Mouse (Mus musculus): ENCODE data around the gene Sema3a. TPM values are rescaled to one million over a fixed set of nuclear protein-coding genes. Genes with fewer than 3 reads are reported as not detected.

The Sema3a gene
- polyA plus RNA-seq, 1 experiment from 2014 or later, result 13.9 TPM

DNA sequence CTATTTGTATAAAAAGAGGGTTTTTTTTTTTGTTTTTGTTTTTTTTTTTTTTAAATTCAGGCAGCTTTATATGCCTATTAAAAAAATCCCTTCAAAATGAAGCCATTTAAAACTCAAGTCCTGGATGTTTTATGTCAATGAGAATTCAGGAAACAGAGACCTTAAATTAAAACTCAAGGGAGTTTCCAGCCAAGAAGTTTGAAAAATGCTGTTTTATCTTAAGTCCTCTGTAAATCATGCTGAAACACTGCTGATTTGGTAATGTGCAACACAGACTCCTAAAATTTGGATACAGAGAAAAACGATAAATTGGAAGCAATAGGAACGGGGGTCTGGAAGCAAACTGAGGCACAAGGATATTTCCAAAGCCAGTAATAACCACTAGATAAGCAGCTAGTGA is 490.7 kb downstream of the Sema3a start:
- WGBS, result 90% methylated on average over 2 of the region's 2 CpGs
- Histone ChIP-seq H3K36me3 (ENCODE audit: control insufficient read depth, insufficient read depth, low read length) (no peaks in the 10 kb centered on the region), H3K4me1 (ENCODE audit: control insufficient read depth, insufficient read depth, low read length) (no peaks in the 10 kb centered on the region), H3K27ac (replicated peaks; ENCODE audit: low read depth, low read length) (no peak overlapping the region), H3K4me3 (replicated peaks; ENCODE audit: low read depth, low read length) (no peak overlapping the region), H3K9ac (replicated peaks; ENCODE audit: low read length) (no peak overlapping the region), H3K27me3 (ENCODE audit: control insufficient read depth, insufficient read depth, low read length) (peaks cover 7% of the 10 kb centered on the region; the same call in 1 of the 2 replicates), H3K9me3 (ENCODE audit: control insufficient read depth, low read length) (no peaks in the 10 kb centered on the region), H3K4me2 (ENCODE audit: low read length) (no peak overlapping the region)
- ATAC-seq (ENCODE audit: low FRiP score, low TSS enrichment) (no peak), DNase-seq (no peak)

DNA sequence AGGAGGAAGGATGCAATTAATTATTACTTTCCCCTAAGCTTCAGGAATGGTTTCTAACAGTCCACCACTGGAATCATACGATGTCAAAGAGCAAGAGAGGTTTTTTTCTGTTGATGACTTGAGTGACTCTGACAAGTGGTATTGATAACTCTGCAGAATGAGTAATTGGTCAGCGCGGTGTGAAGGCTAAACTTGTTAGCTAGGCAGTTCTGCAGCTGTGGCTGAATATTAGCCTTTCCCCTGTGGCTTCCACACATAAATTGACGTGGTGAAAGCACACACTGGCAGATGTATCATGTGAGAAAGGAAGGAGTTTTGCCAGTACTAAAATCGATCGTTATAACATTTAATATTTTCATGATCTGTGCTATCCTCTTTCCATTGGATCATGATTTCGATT is 497.4 kb downstream of the Sema3a start:
- peaks cover 12% of the 10 kb centered on the region; the same call in 1 of the 2 replicates for H3K27me3 ChIP-seq (ENCODE audit: control insufficient read depth, insufficient read depth, low read length)
- peak; percentile 35 for DNase-seq

DNA sequence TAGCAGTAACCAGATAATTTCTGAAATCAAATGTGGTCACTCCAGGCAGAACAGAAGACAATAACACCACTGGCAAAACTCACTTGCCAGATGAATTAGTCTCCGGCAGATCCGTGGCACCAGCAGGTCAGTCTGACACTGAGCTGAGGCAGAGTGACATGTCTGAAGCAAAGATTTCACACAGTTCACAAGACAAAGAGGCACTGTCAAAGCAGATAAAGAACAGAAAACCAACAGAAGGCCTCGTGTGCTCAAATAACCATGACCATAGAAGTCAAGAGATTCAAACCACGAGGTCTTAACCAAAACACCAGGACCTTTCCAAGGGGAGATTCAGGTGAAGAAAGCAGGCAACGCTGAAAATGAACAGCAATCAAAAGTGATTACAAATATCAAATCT is 499.5 kb downstream of the Sema3a start:
- Histone ChIP-seq H3K4me1 (ENCODE audit: control insufficient read depth, insufficient read depth, low read length) (peaks cover 6% of the 10 kb centered on the region; the same call in 1 of the 2 replicates), H3K9me3 (ENCODE audit: control insufficient read depth, low read length) (no peaks in the 10 kb centered on the region), H3K27me3 (ENCODE audit: control insufficient read depth, insufficient read depth, low read length) (peaks cover 12% of the 10 kb centered on the region; the same call in 1 of the 2 replicates), H3K4me3 (replicated peaks; ENCODE audit: low read depth, low read length) (no peak overlapping the region), H3K27ac (replicated peaks; ENCODE audit: low read depth, low read length) (no peak overlapping the region), H3K9ac (replicated peaks; ENCODE audit: low read length) (no peak overlapping the region), H3K36me3 (ENCODE audit: control insufficient read depth, insufficient read depth, low read length) (no peaks in the 10 kb centered on the region), H3K4me2 (ENCODE audit: low read length) (no peak overlapping the region)
- peak; percentile 41 for DNase-seq
- peak; percentile 35; the same call in 1 of the 2 replicates for ATAC-seq (ENCODE audit: low FRiP score, low TSS enrichment)
- 5% methylated on average over 5 of the region's 5 CpGs for WGBS

More for the DNA sequence above, 497.4 kb downstream of the Sema3a start:
- H3K36me3 ChIP-seq (ENCODE audit: control insufficient read depth, insufficient read depth, low read length), result no peaks in the 10 kb centered on the region
- H3K4me3 ChIP-seq (replicated peaks; ENCODE audit: low read depth, low read length), result no peak overlapping the region
- H3K9ac ChIP-seq (replicated peaks; ENCODE audit: low read length), result no peak overlapping the region
- H3K9me3 ChIP-seq (ENCODE audit: control insufficient read depth, low read length), result no peaks in the 10 kb centered on the region
- no peak overlapping the region for H3K4me2 ChIP-seq (ENCODE audit: low read length)
- peaks cover 6% of the 10 kb centered on the region; the same call in 1 of the 2 replicates for H3K4me1 ChIP-seq (ENCODE audit: control insufficient read depth, insufficient read depth, low read length)
- ATAC-seq (ENCODE audit: low FRiP score, low TSS enrichment), result no peak
- WGBS, result 55% methylated on average over 7 of the region's 7 CpGs
- H3K27ac ChIP-seq (replicated peaks; ENCODE audit: low read depth, low read length), result no peak overlapping the region

DNA sequence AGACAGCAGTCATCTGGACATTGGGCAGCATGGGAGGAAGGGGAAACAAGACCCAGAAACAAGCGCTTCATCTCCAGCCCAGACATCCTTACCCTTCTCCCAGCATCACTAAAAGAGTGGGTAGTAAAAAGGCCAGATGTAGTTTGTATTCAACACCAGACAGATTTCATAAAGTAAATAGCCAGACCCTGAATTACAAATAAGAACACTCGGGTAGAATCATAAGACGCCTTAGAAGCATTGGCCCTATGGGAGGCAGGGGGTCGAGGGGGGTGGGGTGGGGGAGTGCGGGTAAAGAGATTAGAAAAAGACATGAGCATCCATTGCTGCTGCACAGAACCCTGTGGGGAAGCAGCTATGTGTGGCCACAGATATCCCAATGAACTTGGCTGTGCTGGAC is 500.9 kb downstream of the Sema3a start:
- 35% methylated on average over 5 of the region's 5 CpGs for WGBS
- Histone ChIP-seq H3K4me2 (ENCODE audit: low read length) (no peak overlapping the region), H3K9me3 (ENCODE audit: control insufficient read depth, low read length) (no peaks in the 10 kb centered on the region), H3K9ac (replicated peaks; ENCODE audit: low read length) (no peak overlapping the region), H3K4me1 (ENCODE audit: control insufficient read depth, insufficient read depth, low read length) (peaks cover 6% of the 10 kb centered on the region; the same call in 1 of the 2 replicates), H3K36me3 (ENCODE audit: control insufficient read depth, insufficient read depth, low read length) (no peaks in the 10 kb centered on the region), H3K27me3 (ENCODE audit: control insufficient read depth, insufficient read depth, low read length) (peaks cover 9% of the 10 kb centered on the region; the same call in 1 of the 2 replicates), H3K27ac (replicated peaks; ENCODE audit: low read depth, low read length) (no peak overlapping the region), H3K4me3 (replicated peaks; ENCODE audit: low read depth, low read length) (no peak overlapping the region)
- no peak for ATAC-seq (ENCODE audit: low FRiP score, low TSS enrichment)
- no peak for DNase-seq

GRCm38 (mm10) chr5:13628606-13629311 is 503.5 kb downstream of the Sema3a start:
- Histone ChIP-seq H3K4me3 (replicated peaks; ENCODE audit: low read depth, low read length) (peak overlapping the region; percentile 35), H3K27ac (replicated peaks; ENCODE audit: low read depth, low read length) (peak overlapping the region; percentile 60; the same call in 1 of the 2 replicates), H3K36me3 (ENCODE audit: control insufficient read depth, insufficient read depth, low read length) (no peaks in the 10 kb centered on the region), H3K4me1 (ENCODE audit: control insufficient read depth, insufficient read depth, low read length) (peaks cover 6% of the 10 kb centered on the region; the same call in 1 of the 2 replicates), H3K27me3 (ENCODE audit: control insufficient read depth, insufficient read depth, low read length) (peaks cover 9% of the 10 kb centered on the region; the same call in 1 of the 2 replicates), H3K9me3 (ENCODE audit: control insufficient read depth, low read length) (no peaks in the 10 kb centered on the region), H3K4me2 (ENCODE audit: low read length) (peak overlapping the region; percentile 68), H3K9ac (replicated peaks; ENCODE audit: low read length) (peak overlapping the region; percentile 32; the same call in 1 of the 2 replicates)
- 9% methylated on average over 24 of the region's 24 CpGs for WGBS
- DNase-seq, result peak; percentile 94
- peak; percentile 84 for ATAC-seq (ENCODE audit: low FRiP score, low TSS enrichment)

- Histone ChIP-seq H3K27me3 (ENCODE audit: control insufficient read depth, insufficient read depth, low read length) (peaks cover 9% of the 10 kb centered on the region; the same call in 1 of the 2 replicates), H3K9ac (replicated peaks; ENCODE audit: low read length) (no peak overlapping the region), H3K4me2 (ENCODE audit: low read length) (no peak overlapping the region), H3K36me3 (ENCODE audit: control insufficient read depth, insufficient read depth, low read length) (no peaks in the 10 kb centered on the region), H3K27ac (replicated peaks; ENCODE audit: low read depth, low read length) (no peak overlapping the region), H3K9me3 (ENCODE audit: control insufficient read depth, low read length) (no peaks in the 10 kb centered on the region), H3K4me1 (ENCODE audit: control insufficient read depth, insufficient read depth, low read length) (no peaks in the 10 kb centered on the region), H3K4me3 (replicated peaks; ENCODE audit: low read depth, low read length) (no peak overlapping the region)
- 4% methylated on average over 5 of the region's 5 CpGs for WGBS
- DNase-seq (no peak), ATAC-seq (ENCODE audit: low FRiP score, low TSS enrichment) (no peak)
Observed at GRCm38 (mm10) chr5:13629916-13630315, 504.7 kb downstream of the Sema3a start.

GRCm38 (mm10) chr5:13630692-13631091 is 505.5 kb downstream of the Sema3a start:
- no peak for ATAC-seq (ENCODE audit: low FRiP score, low TSS enrichment)
- DNase-seq, result peak; percentile 69

GRCm38 (mm10) chr5:13636237-13636636 is 511.0 kb downstream of the Sema3a start:
- Histone ChIP-seq H3K27me3 (ENCODE audit: control insufficient read depth, insufficient read depth, low read length) (no peaks in the 10 kb centered on the region), H3K9me3 (ENCODE audit: control insufficient read depth, low read length) (no peaks in the 10 kb centered on the region), H3K4me2 (ENCODE audit: low read length) (no peak overlapping the region), H3K27ac (replicated peaks; ENCODE audit: low read depth, low read length) (no peak overlapping the region), H3K9ac (replicated peaks; ENCODE audit: low read length) (no peak overlapping the region), H3K4me3 (replicated peaks; ENCODE audit: low read depth, low read length) (no peak overlapping the region), H3K4me1 (ENCODE audit: control insufficient read depth, insufficient read depth, low read length) (no peaks in the 10 kb centered on the region), H3K36me3 (ENCODE audit: control insufficient read depth, insufficient read depth, low read length) (no peaks in the 10 kb centered on the region)
- DNase-seq (no peak), ATAC-seq (ENCODE audit: low FRiP score, low TSS enrichment) (no peak)
- 73% methylated on average over 3 of the region's 3 CpGs for WGBS

More at GRCm38 (mm10) chr5:13630692-13631091, 505.5 kb downstream of the Sema3a start:
- Histone ChIP-seq H3K9ac (replicated peaks; ENCODE audit: low read length) (no peak overlapping the region), H3K36me3 (ENCODE audit: control insufficient read depth, insufficient read depth, low read length) (no peaks in the 10 kb centered on the region), H3K4me3 (replicated peaks; ENCODE audit: low read depth, low read length) (no peak overlapping the region), H3K9me3 (ENCODE audit: control insufficient read depth, low read length) (no peaks in the 10 kb centered on the region), H3K27me3 (ENCODE audit: control insufficient read depth, insufficient read depth, low read length) (peaks cover 9% of the 10 kb centered on the region; the same call in 1 of the 2 replicates), H3K4me2 (ENCODE audit: low read length) (no peak overlapping the region), H3K4me1 (ENCODE audit: control insufficient read depth, insufficient read depth, low read length) (no peaks in the 10 kb centered on the region), H3K27ac (replicated peaks; ENCODE audit: low read depth, low read length) (no peak overlapping the region)
